Mouse (Mus musculus): ENCODE results near the gene Blm.

Blm gene

DNA sequence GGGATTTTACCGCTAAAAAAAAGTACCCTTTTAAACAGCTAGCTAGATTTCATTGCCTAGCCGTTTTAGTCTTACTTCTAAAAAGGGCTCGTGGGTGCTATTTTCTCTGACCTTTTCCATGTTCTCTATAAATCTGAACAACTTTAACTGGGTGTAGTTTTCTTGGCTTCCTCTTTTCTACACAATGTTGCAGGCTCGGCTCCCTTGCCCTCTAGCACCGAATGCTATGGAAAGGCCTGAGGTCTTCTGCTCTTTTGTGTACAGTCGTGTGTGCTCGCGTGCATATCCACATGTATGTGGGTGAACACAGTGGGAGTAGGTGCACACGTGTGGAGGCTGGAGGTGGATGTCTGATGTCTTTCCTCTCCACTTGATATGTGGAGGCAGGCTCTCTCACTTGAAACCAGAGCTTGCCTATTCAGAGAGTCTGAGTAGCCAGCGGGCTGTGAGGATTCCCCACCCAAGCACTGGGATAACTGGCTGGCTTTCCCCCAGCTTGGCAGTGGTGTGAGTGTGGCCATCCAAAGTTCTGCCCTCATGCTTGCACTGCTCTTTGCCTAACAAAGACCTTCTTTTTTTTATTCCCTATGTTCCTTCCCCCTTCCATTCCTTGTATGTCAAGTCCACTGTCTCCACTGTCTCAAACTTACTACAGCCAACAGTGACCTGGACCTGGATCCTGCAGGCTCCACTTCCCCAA is 95.0 kb downstream of the Blm start:
- no peak for DNase-seq (ENCODE audit: low spot score in 2 of 2)

- no peak for DNase-seq (ENCODE audit: low spot score in 2 of 2)
Measured at GRCm38 (mm10) chr7:80439032-80439760, 95.7 kb downstream of the Blm start.

GRCm38 (mm10) chr7:80436571-80436970 is 98.3 kb downstream of the Blm start:
- no peak for DNase-seq (ENCODE audit: low spot score in 2 of 2)

- DNase-seq (ENCODE audit: low spot score in 2 of 2), result no peak
Measured at GRCm38 (mm10) chr7:80435594-80435993, 99.3 kb downstream of the Blm start.

DNA sequence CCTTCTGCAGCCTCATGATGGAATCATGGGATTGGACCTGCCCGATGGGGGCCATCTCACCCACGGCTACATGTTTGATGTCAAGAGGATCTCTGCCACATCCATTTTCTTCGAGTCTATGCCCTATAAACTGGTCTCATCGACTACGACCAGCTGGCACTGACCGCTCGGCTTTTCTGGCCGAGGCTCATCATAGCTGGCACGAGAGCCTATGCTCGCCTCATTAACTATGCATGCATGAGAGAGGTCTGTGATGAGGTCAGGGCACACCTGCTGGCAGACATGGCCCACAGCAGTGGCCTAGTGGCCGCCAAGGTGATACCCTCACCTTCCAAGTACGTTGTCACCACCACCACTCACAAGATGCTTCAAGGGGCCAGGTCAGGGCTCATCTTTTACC is 105.3 kb downstream of the Blm start:
- no peak for DNase-seq (ENCODE audit: low spot score in 2 of 2)

DNA sequence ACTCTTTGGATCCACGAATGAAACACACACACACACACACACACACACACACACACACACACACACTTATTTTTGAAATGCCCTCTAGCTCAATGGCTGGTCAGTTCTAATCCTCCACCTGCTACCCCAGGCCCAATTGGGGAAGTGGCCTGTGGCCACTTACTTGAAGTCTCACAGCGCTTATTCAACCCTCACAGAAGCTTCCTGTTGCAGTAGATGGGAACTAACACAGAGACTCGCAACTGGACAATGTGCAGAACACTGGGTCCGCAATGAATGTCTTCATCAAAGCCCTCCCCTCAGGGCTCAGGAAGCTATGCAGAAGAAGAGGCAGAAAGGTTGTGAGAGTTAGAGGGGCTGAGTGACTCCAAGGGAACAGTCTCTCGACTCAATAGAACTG is 107.2 kb downstream of the Blm start:
- no peak for DNase-seq (ENCODE audit: low spot score in 2 of 2)

- DNase-seq (ENCODE audit: low spot score in 2 of 2), result no peak
Measured at GRCm38 (mm10) chr7:80426363-80426762, 108.6 kb downstream of the Blm start.

- DNase-seq (ENCODE audit: low spot score in 2 of 2), result no peak
Measured at GRCm38 (mm10) chr7:80424722-80425121, 110.2 kb downstream of the Blm start.

GRCm38 (mm10) chr7:80422759-80423480 is 112.0 kb downstream of the Blm start:
- no peak for DNase-seq (ENCODE audit: low spot score in 2 of 2)

DNA sequence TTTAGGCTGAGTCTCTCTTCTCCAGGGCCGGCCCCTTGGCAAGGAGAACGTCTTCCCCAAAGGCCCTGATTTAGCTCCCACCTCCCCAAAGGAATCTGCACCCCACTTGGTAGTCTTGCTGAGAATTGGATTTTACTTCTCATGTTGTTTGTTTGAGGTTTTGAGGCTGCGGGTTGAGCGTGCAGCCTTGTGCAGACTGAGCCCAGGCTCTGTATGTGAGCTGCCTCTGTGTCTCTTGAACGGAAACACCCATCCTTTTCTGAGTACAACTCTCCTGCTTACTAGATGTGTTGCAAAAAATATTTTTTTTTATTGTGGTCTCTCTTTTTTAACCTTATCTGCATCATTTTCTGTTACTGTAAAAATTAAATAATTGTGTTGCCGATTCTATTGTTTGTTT is 113.3 kb downstream of the Blm start:
- no peak for DNase-seq (ENCODE audit: low spot score in 2 of 2)

GRCm38 (mm10) chr7:80420586-80420985 is 114.3 kb downstream of the Blm start:
- DNase-seq (ENCODE audit: low spot score in 2 of 2), result no peak

GRCm38 (mm10) chr7:80419278-80419677 is 115.6 kb downstream of the Blm start:
- DNase-seq (ENCODE audit: low spot score in 2 of 2), result no peak

- DNase-seq (ENCODE audit: low spot score in 2 of 2), result no peak
Measured at GRCm38 (mm10) chr7:80418036-80418435, 116.9 kb downstream of the Blm start.

DNA sequence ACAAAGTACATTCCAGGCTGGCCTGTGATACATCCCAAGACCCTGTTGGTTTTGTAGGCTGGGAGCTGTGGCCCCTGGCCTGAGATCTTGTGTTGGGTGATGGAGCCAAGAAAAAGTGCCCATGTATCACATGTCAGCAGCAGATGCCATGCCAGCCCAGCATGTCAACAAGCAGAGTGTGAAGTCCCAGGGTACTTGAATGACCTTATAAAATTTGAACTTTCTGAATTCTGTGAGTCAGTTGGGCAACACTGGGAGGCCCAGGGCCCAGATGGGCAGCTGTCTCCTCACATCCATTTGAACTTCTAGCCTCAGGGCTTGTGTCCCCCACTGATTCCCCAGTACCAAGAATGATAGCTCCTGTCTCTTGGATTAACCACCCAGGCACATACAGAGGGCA is 117.3 kb downstream of the Blm start:
- no peak for DNase-seq (ENCODE audit: low spot score in 2 of 2)

GRCm38 (mm10) chr7:80416969-80417368 is 118.0 kb downstream of the Blm start:
- DNase-seq (ENCODE audit: low spot score in 2 of 2), result no peak

DNA sequence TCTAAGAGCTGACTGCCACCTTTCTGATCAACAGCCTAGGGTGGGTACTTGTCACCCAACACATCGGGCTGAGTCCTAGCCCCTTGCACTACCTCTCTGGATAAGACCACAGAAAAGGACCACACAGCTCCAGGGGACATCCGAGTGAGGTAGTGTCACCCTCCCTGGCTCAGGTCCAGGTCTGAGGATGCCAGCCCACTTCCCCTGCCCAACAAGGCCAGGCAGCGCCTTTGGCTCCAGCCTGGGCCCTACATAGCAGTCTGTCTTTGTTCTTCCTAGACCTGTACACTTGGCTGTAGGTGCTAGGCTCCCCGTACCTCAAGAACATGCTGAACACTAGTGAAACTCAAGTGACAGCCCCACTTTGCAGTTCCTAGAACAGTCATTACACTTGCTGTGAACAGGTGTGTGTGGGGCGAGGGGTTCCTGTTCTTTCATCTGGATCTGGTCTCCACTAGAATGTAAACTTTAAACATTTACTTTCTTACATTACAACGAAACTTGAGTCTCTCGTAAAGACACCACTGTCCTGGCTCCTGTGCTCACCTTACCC is 120.5 kb downstream of the Blm start:
- no peak for DNase-seq (ENCODE audit: low spot score in 2 of 2)

DNA sequence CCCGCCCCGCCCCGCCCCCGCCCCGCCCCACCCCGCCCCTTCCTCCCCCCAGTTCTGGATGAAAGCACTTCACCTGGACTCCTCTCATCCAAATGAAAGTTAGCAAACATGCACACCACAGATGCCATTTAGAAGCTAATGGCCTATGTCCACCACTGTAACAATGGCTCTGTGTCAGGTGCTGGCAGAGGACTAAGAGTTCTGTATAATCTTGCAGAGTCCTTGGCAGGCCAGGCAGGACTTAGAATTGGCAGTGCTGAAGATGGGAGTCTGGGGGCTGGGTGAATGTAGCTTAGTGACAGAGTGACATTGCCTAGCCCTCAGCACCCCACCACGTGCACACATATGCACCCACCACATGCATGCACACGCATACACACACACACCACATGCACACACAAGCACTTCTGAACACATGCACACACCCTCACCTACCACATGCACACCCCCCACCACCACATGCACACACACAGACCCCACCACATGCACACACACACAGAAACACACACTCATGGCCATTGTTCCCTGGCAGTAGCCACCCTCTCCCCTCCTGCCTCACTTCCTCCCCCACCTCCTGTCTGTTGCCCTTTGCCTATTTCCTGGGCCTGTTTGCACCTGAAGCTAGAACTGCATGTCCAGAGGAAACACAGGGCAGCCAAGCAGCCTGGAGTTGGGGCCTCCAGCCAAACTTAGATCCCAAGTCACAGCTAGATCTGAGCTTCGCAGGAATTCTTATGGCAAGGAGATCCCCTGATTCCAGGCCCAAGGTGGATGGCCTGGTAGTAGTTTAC is 121.2 kb downstream of the Blm start:
- no peak for DNase-seq (ENCODE audit: low spot score in 2 of 2)

- DNase-seq (ENCODE audit: low spot score in 2 of 2), result no peak
Measured at GRCm38 (mm10) chr7:80412781-80413180, 122.1 kb downstream of the Blm start.

- DNase-seq (ENCODE audit: low spot score in 2 of 2), result peak; percentile 57 to 76
Measured at GRCm38 (mm10) chr7:80412279-80412678, 122.6 kb downstream of the Blm start.

DNA sequence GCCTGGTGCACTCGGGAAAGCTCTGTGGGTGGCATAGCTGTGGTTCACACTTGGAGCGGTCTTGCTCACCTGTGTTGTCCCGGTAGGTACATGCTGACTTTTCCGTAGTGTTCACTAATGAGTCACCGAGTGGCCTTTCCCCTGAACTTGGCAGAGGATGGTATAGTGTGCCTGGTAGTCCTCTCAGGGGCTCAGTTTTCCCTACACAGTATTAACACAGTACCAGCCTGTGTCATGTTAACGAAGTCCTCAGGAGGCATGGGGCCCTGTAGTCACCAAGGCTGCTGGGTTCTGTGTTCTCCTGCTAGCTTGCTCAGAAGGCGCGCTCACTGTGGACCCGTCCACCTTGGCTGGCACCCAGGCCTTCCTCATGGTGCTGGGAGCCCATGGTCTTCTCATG is 124.5 kb downstream of the Blm start:
- DNase-seq (ENCODE audit: low spot score in 2 of 2), result no peak

- DNase-seq (ENCODE audit: low spot score in 2 of 2), result no peak
Measured at GRCm38 (mm10) chr7:80407712-80408111, 127.2 kb downstream of the Blm start.

DNA sequence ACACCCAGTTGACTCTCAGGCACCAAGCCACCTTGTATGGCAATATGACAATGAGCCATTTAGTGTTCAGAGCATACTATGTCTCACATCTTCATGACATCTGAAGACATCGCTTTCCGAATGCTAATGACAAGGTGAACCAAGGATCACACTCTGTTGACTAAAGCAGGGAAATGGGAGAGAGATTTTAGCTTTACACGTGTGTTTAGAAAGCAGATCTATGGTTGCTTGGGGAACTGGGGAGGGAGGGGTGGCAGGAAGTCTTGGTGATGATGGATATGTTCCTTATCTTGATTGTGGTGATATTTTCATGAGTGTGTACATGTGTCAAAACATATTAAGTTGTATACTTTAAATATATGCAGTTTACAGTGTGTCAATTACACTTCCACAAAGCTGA is 128.7 kb downstream of the Blm start:
- no peak for DNase-seq (ENCODE audit: low spot score in 2 of 2)

All from frontal cortex, postnatal 14 days (tissue).